Mouse (Mus musculus) spleen, adult 2 months (tissue): ENCODE results near the gene 1700020A23Rik.

Experiments
- CTCF ChIP-seq: fragments of 200-500 bp; IDR thresholded peaks from 2 replicates; pipeline ENCODE4 v1.5.1; 2011; ENCODE audit warnings: mild to moderate bottlenecking, inconsistent platforms; ENCODE audit not compliant: insufficient read depth, insufficient read length, insufficient replicate concordance; ENCODE audit errors: extremely low read depth
- POLR2A ChIP-seq: fragments of 200-500 bp; IDR thresholded peaks from 2 replicates; pipeline ENCODE4 v1.6.1; 2011; ENCODE audit warnings: low read depth, low read length, inconsistent platforms

- TF ChIP-seq CTCF (no peak), POLR2A (no peak)
Observed at GRCm38 (mm10) chr2:130390993-130391625, 13.9 kb upstream of the 1700020A23Rik start.
